In the genomic region with DNA sequence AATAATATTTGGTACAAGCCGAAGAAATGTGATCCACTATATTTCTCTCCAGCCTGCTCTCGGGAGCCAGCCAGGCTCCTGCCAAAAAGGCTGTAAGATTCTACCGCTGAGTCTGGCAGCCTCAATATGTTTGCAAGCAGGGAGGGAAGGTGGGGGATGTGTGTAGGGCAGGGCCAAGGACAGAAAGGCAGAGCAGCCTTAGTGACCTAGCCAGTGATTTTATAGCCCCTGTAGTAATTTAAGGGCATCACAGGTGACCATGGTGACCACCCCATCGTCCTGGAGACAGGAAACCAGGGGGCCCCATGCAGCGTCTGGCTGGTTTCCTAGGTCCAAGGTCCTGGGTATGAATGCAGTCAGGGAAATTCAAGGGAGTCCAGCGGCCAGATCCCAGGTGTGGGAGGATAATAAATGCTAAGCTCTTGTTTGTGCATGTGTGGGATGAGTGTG, we compare ENCODE assay signal across 9 mouse cellular contexts. TPM values are rescaled to one million over a fixed set of nuclear protein-coding genes. Genes with fewer than 3 reads are reported as not detected.
DNase-seq lines count a peak whose midpoint lies in the region; ATAC-seq and TF ChIP-seq lines count a peak whose summit lies in the region.
"Had no signal": no experiment of that assay in that cellular context is flagged by ENCODE, and none has a peak within 500 bp of the region (broad histone marks: within the 10 kb centered on the region; RNA-seq: fewer than 3 reads in every experiment).

No protein-coding gene starts in this region.

- H3K9me3 ChIP-seq in lung, postnatal 0 days (ENCODE audit: low read length) = no peaks in the 10 kb centered on the region
- H3K9me3 ChIP-seq in embryonic facial prominence, embryonic 11.5 days (replicated peaks; ENCODE audit: control insufficient read depth, low read length) = no peaks in the 10 kb centered on the region
- no peaks in the 10 kb centered on the region for H3K9me3 ChIP-seq in heart, embryonic 13.5 days
- H3K9me3 ChIP-seq: neural tube, embryonic 12.5 days had no signal

- peaks cover 12% of the 10 kb centered on the region for H3K4me1 ChIP-seq in lung, postnatal 0 days (ENCODE audit: insufficient read depth, low read depth, low read length)
- H3K4me1 ChIP-seq in embryonic facial prominence, embryonic 11.5 days (ENCODE audit: control insufficient read depth, insufficient read depth, low read length) = no peaks in the 10 kb centered on the region; the same call in 1 of the 2 replicates
- peaks cover 56% of the 10 kb centered on the region for H3K4me1 ChIP-seq in heart, embryonic 13.5 days

- TF ChIP-seq CTCF in lung, postnatal 0 days (IDR thresholded peaks at IDR 0.05) = no peak

- no peak for TF ChIP-seq EP300 in lung, postnatal 0 days (IDR thresholded peaks at IDR 0.05)

- no peak overlapping the region for H3K4me3 ChIP-seq in lung, postnatal 0 days (ENCODE audit: low read depth, low read length)
- H3K4me3 ChIP-seq in embryonic facial prominence, embryonic 11.5 days (ENCODE audit: low read depth, low read length) = no peak overlapping the region
- H3K4me3 ChIP-seq in heart, embryonic 13.5 days = no peak overlapping the region
- H3K4me3 ChIP-seq: neural tube, embryonic 12.5 days had no signal

- H3K4me2 ChIP-seq in lung, postnatal 0 days (replicated peaks; ENCODE audit: low read depth, low read length) = no peak overlapping the region
- no peak overlapping the region for H3K4me2 ChIP-seq in embryonic facial prominence, embryonic 11.5 days (ENCODE audit: low read depth, low read length)
- H3K4me2 ChIP-seq in heart, embryonic 13.5 days = no peak overlapping the region
- H3K4me2 ChIP-seq: neural tube, embryonic 12.5 days had no signal

- ATAC-seq in lung, postnatal 0 days = no peak
- no peak; the same call in 1 of the 2 replicates for ATAC-seq in embryonic facial prominence, embryonic 11.5 days (replicated peaks; ENCODE audit: insufficient number of reproducible peaks, low FRiP score, low TSS enrichment, low read depth)
- ATAC-seq in heart, embryonic 13.5 days (ENCODE audit: extremely low read depth, insufficient number of reproducible peaks, low FRiP score, low TSS enrichment) = no peak

- H3K27me3 ChIP-seq in lung, postnatal 0 days (replicated peaks; ENCODE audit: insufficient read depth, low read length) = no peaks in the 10 kb centered on the region
- H3K27me3 ChIP-seq in embryonic facial prominence, embryonic 11.5 days (ENCODE audit: control insufficient read depth, insufficient read depth, low read length) = no peaks in the 10 kb centered on the region
- no peaks in the 10 kb centered on the region for H3K27me3 ChIP-seq in heart, embryonic 13.5 days (replicated peaks)
- H3K27me3 ChIP-seq: neural tube, embryonic 12.5 days had no signal

- peak; percentile 69 for DNase-seq in lung, postnatal 0 days (ENCODE audit: low spot score)
- DNase-seq in lung, postnatal 25 days (ENCODE audit: low spot score) = no peak
- peak; percentile 26 for DNase-seq in embryonic facial prominence, embryonic 11.5 days (ENCODE audit: low spot score)
- peak; percentile 59 for DNase-seq in kidney, postnatal 14 days
- peak; percentile 31 for DNase-seq in telencephalon, adult 2 months (ENCODE audit: low read depth, low spot score)
- no peak for DNase-seq in adrenal gland, postnatal 4 days (ENCODE audit: low spot score in 2 of 2)
- no peak for DNase-seq in spleen, postnatal 14 days (ENCODE audit: low spot score in 2 of 2)

- H3K36me3 ChIP-seq in lung, postnatal 0 days (ENCODE audit: insufficient read depth, low read length) = no peaks in the 10 kb centered on the region
- H3K36me3 ChIP-seq in embryonic facial prominence, embryonic 11.5 days (replicated peaks; ENCODE audit: control insufficient read depth, insufficient read depth, low read depth, low read length) = no peaks in the 10 kb centered on the region
- H3K36me3 ChIP-seq in heart, embryonic 13.5 days = no peaks in the 10 kb centered on the region
- H3K36me3 ChIP-seq: neural tube, embryonic 12.5 days had no signal

- no peak overlapping the region for H3K9ac ChIP-seq in lung, postnatal 0 days (replicated peaks; ENCODE audit: low read depth)
- peak overlapping the region; percentile 13; the same call in 1 of the 2 replicates for H3K9ac ChIP-seq in embryonic facial prominence, embryonic 11.5 days (replicated peaks; ENCODE audit: low read length)
- peak overlapping the region; percentile 61 for H3K9ac ChIP-seq in heart, embryonic 13.5 days
- H3K9ac ChIP-seq: neural tube, embryonic 12.5 days had no signal

- H3K27ac ChIP-seq in lung, postnatal 0 days (ENCODE audit: low read length) = peak overlapping the region; percentile 74
- H3K27ac ChIP-seq in embryonic facial prominence, embryonic 11.5 days (replicated peaks; ENCODE audit: low read depth, low read length) = no peak overlapping the region
- H3K27ac ChIP-seq in heart, embryonic 13.5 days (replicated peaks) = peak overlapping the region; percentile 86
- H3K27ac ChIP-seq: neural tube, embryonic 12.5 days had no signal

- WGBS in lung, postnatal 0 days = 41% methylated on average over 6 of the region's 6 CpGs
- WGBS in embryonic facial prominence, embryonic 11.5 days = 45% methylated on average over 6 of the region's 6 CpGs
- WGBS in heart, embryonic 13.5 days = 27% methylated on average over 6 of the region's 6 CpGs

RNA-seq across cellular contexts. Expression of a gene that starts 20.4 kb away (rescaled TPM):
- 82.9 and 89.4 TPM in 2 replicates for polyA plus RNA-seq in lung, postnatal 0 days (2015; fragmentation: Nextera tagmentation; extraction: Ambion mirVana)
- polyA plus RNA-seq in embryonic facial prominence, embryonic 11.5 days (2014; fragmentation: Nextera tagmentation; extraction: Ambion mirVana) = 28.3 and 28.9 TPM in 2 replicates
- polyA plus RNA-seq in heart, embryonic 13.5 days (2015; fragmentation: Nextera tagmentation; extraction: Ambion mirVana) = 46.2 and 48.1 TPM in 2 replicates
- total RNA-seq in adrenal gland, postnatal 4 days (2021) = 10 to 100 TPM; 90.1 to 98.1 TPM

RNA-seq across cellular contexts. Expression of a gene that starts 45.7 kb away (rescaled TPM):
- 3.5 and 4.6 TPM in 2 replicates for polyA plus RNA-seq in lung, postnatal 0 days (2015; fragmentation: Nextera tagmentation; extraction: Ambion mirVana)
- not detected in 2 replicates for polyA plus RNA-seq in embryonic facial prominence, embryonic 11.5 days (2014; fragmentation: Nextera tagmentation; extraction: Ambion mirVana)
- polyA plus RNA-seq in heart, embryonic 13.5 days (2015; fragmentation: Nextera tagmentation; extraction: Ambion mirVana) = 9.3 and 11.4 TPM in 2 replicates
- total RNA-seq in adrenal gland, postnatal 4 days (2021) = 10 to 100 TPM; 14.6 to 17.7 TPM
- polyA plus RNA-seq: neural tube, embryonic 12.5 days had no signal

Comparison
In these comparisons a context has a peak if more than half of its experiments do, and no peak if none do; other contexts are left out.
1. DNase-seq: peak in lung, postnatal 0 days (single experiment), embryonic facial prominence, embryonic 11.5 days (single experiment), kidney, postnatal 14 days (single experiment) and telencephalon, adult 2 months (single experiment); none in lung, postnatal 25 days (single experiment), adrenal gland, postnatal 4 days (0 of 2) and spleen, postnatal 14 days (0 of 2).